Mouse (Mus musculus) forebrain, embryonic 15.5 days (tissue): ENCODE data around the gene Sap30l. TPM values are rescaled to one million over a fixed set of nuclear protein-coding genes. Genes with fewer than 3 reads are reported as not detected.
"Not testable (repeated sequence)": the region's sequence is repeated elsewhere in the genome, so short reads cannot be mapped to it uniquely, and the experiment has no call there.

Experiments
- ATAC-seq: fragments of 200-750 bp; cut with Nextera tagmentation; replicated peaks from 2 replicates; pipeline ENCODE4 v1.8.0; 2017; ENCODE audit warnings: mild to moderate bottlenecking, moderate TSS enrichment, moderate library complexity
- H3K27ac ChIP-seq: fragments of 300-500 bp; sonication (generic); replicated peaks from 2 replicates; pipeline ENCODE4 v1.5.1; 2015; ENCODE audit warnings: mild to moderate bottlenecking, inconsistent platforms
- H3K27me3 ChIP-seq: fragments of 300-500 bp; sonication (generic); 2 replicates; pipeline ENCODE4 v1.6.1; 2015; ENCODE audit warnings: inconsistent platforms
- H3K36me3 ChIP-seq: fragments of 300-500 bp; sonication (generic); 2 replicates; pipeline ENCODE4 v1.6.1; 2015; ENCODE audit warnings: mild to moderate bottlenecking, inconsistent platforms
- H3K4me1 ChIP-seq: fragments of 300-500 bp; sonication (generic); 2 replicates; pipeline ENCODE4 v1.6.1; 2015; ENCODE audit warnings: inconsistent platforms
- H3K4me2 ChIP-seq: fragments of 300-500 bp; sonication (generic); replicated peaks from 2 replicates; pipeline ENCODE4 v1.6.1; 2015; ENCODE audit warnings: mild to moderate bottlenecking, inconsistent platforms
- H3K4me3 ChIP-seq: fragments of 300-500 bp; sonication (generic); 2 replicates; pipeline ENCODE4 v1.5.1; 2015; ENCODE audit warnings: mild to moderate bottlenecking, inconsistent platforms
- H3K9ac ChIP-seq: fragments of 300-500 bp; sonication (generic); replicated peaks from 2 replicates; pipeline ENCODE4 v1.6.1; 2015; ENCODE audit warnings: mild to moderate bottlenecking, inconsistent platforms
- H3K9me3 ChIP-seq: fragments of 300-500 bp; sonication (generic); 2 replicates; pipeline ENCODE4 v1.6.1; 2016; ENCODE audit warnings: inconsistent platforms
- WGBS: fragments of 180-500 bp; shearing (Covaris S2); methylation state at CpG from one replicate; pipeline ENCODE4 v1.1.7; 2015; ENCODE audit warnings: mixed read lengths; 5-methylcytosine and 5-hydroxymethylcytosine counted together
- polyA plus RNA-seq: library from polyadenylated mRNA; unstranded; fragments of >200 nt; fragmentation: Nextera tagmentation; extraction: Ambion mirVana; gene quantifications from 2 replicates; pipeline ENCODE4 v1.2.1, GENCODE M21; 2015

Gene Sap30l
- polyA plus RNA-seq, 1 experiment from 2014 or later, result 11.8 TPM

DNA sequence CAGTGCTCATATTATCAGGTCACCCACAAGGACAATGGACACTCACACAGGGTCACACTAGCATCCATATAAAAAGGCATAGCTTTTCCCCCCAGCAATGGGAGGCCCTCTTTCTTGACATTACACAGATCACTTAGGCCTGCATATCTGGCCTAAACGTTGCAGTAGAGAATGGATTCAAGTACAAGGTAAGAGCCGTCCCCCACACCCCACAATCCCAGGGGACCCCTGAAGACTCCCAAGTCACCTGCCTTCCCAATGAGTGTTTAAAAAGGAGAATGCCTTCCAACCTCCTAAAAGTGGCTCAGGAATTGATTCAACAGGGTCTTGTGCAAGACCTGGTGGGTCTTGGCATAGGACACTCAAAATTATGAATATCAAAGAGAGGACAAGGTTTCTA is 33.9 kb downstream of the Sap30l start:
- H3K36me3 ChIP-seq, result no peaks in the 10 kb centered on the region
- peaks cover 94% of the 10 kb centered on the region for H3K27me3 ChIP-seq
- H3K9ac ChIP-seq, result no peak overlapping the region
- peaks cover 5% of the 10 kb centered on the region; the same call in 1 of the 2 replicates for H3K4me1 ChIP-seq
- H3K4me3 ChIP-seq, result no peak overlapping the region
- H3K27ac ChIP-seq, result no peak overlapping the region
- no peak overlapping the region for H3K4me2 ChIP-seq
- H3K9me3 ChIP-seq, result no peaks in the 10 kb centered on the region
- WGBS, result 18% methylated on average over 2 of the region's 2 CpGs
- no peak for ATAC-seq

DNA sequence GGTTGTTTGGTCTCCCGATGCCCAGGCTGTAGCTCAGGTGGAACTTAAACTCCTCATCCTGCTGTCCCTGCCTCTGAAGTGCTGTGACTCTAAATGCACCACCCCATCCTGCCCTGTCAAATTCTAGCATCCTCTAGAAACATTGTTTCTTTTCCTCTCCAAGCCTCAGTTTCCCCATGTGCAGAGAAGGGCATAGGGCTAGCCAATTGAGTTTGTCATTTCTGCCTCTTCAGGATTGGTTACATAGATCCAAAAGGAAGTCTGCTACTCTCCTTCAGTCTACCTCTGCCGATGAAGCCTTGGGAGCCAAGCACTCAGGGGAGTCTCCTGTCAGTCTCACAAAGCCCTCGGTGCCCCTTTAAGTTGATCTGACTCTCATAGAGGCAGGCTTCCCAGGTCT is 34.5 kb downstream of the Sap30l start:
- H3K9me3 ChIP-seq, result no peaks in the 10 kb centered on the region
- H3K27ac ChIP-seq, result no peak overlapping the region
- no peak overlapping the region for H3K4me3 ChIP-seq
- no peaks in the 10 kb centered on the region for H3K36me3 ChIP-seq
- WGBS, result 13% methylated on average over 3 of the region's 3 CpGs
- H3K4me1 ChIP-seq, result peaks cover 6% of the 10 kb centered on the region; the same call in 1 of the 2 replicates
- ATAC-seq, result no peak
- H3K4me2 ChIP-seq, result no peak overlapping the region
- no peak overlapping the region for H3K9ac ChIP-seq
- peaks cover 94% of the 10 kb centered on the region for H3K27me3 ChIP-seq

DNA sequence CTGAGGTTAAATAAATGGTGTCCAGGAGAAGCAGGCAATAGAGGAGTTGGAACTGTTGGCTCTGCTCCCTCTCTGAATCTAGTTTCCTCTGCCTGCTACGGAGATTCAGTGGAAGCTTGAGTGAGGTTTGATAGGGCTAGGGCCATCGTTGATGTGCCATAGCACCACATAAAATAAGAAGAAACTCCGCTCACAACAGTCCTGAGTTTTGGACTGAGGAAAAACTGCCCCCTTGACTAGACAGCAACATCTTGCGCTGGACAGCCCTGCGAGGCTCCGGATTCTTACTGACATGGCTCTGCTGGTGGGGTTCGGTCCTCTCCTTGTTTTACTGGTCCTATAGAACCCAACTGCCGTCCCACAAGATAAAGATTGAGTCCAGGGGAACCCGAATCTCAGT is 35.0 kb downstream of the Sap30l start:
- Histone ChIP-seq H3K4me3 (no peak overlapping the region), H3K27ac (no peak overlapping the region), H3K9me3 (no peaks in the 10 kb centered on the region), H3K4me2 (no peak overlapping the region), H3K36me3 (no peaks in the 10 kb centered on the region), H3K9ac (no peak overlapping the region), H3K27me3 (peaks cover 94% of the 10 kb centered on the region), H3K4me1 (peaks cover 11% of the 10 kb centered on the region; the same call in 1 of the 2 replicates)
- no peak for ATAC-seq
- 5% methylated on average over 9 of the region's 9 CpGs for WGBS

DNA sequence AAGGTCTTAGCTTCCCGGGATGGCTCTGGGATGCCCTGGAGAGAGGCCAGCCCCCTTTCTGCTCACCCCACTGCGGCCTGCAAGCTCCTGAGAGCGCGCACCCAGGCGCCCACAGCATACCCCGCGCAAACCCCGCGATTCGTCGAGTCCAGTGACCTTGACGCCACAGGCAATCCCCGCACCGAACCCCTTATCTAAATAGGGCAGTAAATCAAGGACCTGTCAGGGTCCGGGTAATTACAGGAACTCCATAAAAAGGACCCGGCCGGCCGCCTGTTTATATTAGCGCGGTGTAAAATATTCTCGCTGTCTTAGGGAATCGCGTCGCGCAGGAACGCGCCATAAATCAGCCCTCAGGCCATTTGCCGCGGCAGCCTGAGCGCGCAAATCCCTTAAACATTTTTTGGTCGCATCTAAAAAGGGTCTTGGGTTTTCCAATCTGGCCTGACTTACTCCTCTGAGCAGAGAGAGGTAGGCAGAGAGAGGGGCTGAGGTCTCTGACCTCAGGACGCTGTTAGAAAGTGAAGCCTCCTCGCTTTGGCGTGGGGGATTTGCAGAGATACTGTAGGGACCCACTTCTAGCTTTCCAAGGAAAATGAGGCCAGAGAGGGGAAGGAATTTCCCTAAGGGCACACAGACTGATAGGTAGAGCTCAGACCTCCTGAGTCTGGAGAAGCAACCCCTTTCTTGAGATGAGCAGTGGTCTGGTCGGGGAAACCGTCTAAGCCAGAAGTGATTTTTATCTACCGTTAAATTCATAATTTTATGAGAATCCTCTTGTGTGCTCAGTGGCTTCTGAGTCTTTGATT is 35.6 kb downstream of the Sap30l start:
- no peak for ATAC-seq
- Histone ChIP-seq H3K27me3 (peaks cover 94% of the 10 kb centered on the region), H3K36me3 (no peaks in the 10 kb centered on the region), H3K9me3 (no peaks in the 10 kb centered on the region), H3K4me2 (no peak overlapping the region), H3K4me1 (peaks cover 11% of the 10 kb centered on the region; the same call in 1 of the 2 replicates), H3K4me3 (no peak overlapping the region), H3K27ac (no peak overlapping the region), H3K9ac (no peak overlapping the region)
- under 1% methylated on average over 38 of the region's 38 CpGs for WGBS

DNA sequence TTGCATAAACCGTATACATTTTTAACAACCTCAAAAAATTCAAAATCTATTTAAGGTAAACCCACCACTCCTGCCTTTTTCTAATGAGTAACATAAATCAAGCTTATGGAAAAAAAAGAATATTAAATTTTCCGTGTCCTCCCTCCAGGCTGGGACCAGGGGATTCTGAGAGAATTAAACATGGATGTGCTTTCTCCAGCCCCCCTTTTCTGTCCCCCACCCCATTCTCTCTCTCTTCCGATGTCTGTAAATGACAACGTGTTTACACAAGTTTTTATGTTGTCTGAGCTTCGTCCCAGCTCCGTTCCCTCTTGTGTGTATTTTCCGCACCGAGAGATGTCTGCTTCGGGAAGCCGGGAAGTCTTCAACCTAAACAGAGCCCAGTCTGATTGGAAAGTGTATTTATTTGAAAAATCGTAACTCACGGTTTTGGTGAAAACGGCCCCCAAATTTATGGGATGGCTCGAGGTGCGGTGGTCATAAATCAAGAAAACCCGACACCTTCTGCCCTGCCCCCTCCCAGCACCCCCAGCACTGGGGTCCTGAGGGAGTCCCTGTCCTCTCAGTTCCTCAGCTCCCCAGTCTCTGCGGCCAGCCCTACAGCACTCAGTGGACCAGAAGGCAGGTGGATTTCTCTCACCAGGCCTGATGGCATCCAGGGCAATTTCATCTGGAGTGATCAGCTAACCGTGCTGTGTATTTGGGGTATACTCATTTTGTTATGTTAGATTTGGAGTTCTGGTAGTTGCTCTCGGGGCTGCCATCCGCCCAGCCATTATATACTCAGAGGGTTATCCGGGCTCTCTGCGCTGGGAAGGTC is 36.6 kb downstream of the Sap30l start:
- H3K9me3 ChIP-seq, result no peaks in the 10 kb centered on the region
- H3K27me3 ChIP-seq, result peaks cover 88% of the 10 kb centered on the region
- WGBS, result 7% methylated on average over 22 of the region's 22 CpGs
- H3K4me2 ChIP-seq, result no peak overlapping the region
- H3K4me3 ChIP-seq, result no peak overlapping the region
- no peak overlapping the region for H3K9ac ChIP-seq
- H3K4me1 ChIP-seq, result peaks cover 11% of the 10 kb centered on the region; the same call in 1 of the 2 replicates
- ATAC-seq, result no peak
- H3K36me3 ChIP-seq, result no peaks in the 10 kb centered on the region
- no peak overlapping the region for H3K27ac ChIP-seq

DNA sequence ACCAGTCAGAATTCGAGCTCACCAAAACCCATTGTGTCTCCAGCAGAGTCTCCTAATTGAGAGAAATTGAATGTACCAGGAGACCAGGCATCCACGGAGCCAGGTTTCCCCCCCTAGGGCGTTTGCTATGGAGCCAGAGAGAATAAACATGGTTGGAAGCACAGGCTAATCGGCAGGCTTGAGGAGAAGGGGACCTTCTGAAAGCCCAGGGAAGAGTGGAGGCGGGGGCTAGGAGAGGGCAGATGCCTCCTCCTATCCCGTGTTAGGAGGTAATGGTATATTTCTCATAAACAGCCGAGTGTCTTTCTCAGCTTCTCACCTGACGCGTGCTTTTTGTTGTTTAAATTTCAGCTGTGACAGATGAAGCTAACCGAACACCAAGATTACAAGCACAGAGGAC is 39.5 kb downstream of the Sap30l start:
- H3K27me3 ChIP-seq, result peaks cover 61% of the 10 kb centered on the region
- no peak overlapping the region for H3K9ac ChIP-seq
- WGBS, result 6% methylated on average over 10 of the region's 10 CpGs
- H3K4me2 ChIP-seq, result no peak overlapping the region
- H3K4me3 ChIP-seq, result no peak overlapping the region
- no peaks in the 10 kb centered on the region for H3K9me3 ChIP-seq
- no peaks in the 10 kb centered on the region for H3K36me3 ChIP-seq
- H3K27ac ChIP-seq, result no peak overlapping the region
- no peak for ATAC-seq
- peaks cover 11% of the 10 kb centered on the region; the same call in 1 of the 2 replicates for H3K4me1 ChIP-seq

DNA sequence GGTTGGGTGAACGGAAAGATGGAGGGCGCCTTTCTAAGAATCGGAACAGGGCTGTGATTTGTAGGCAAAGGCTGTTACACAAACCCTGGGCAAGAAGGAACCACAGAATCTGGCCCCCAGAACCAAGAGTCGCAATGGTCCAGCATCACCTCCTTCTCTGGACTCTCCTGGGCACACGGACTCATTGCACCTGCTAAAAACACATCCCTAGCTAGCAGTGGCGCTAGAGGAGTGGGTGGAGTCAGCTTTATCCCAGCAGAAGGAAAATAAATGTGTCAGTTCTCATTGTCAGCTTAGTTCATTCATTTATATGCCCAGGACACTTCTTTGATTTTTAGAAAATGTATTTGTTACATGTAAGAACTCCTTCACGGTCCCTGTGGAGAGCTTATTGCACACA is 40.0 kb downstream of the Sap30l start:
- no peak overlapping the region for H3K4me3 ChIP-seq
- H3K4me1 ChIP-seq, result peaks cover 11% of the 10 kb centered on the region; the same call in 1 of the 2 replicates
- 19% methylated on average over 7 of the region's 7 CpGs for WGBS
- H3K9ac ChIP-seq, result no peak overlapping the region
- H3K27ac ChIP-seq, result no peak overlapping the region
- no peaks in the 10 kb centered on the region for H3K9me3 ChIP-seq
- H3K36me3 ChIP-seq, result no peaks in the 10 kb centered on the region
- no peak for ATAC-seq
- H3K4me2 ChIP-seq, result no peak overlapping the region
- peaks cover 57% of the 10 kb centered on the region for H3K27me3 ChIP-seq

DNA sequence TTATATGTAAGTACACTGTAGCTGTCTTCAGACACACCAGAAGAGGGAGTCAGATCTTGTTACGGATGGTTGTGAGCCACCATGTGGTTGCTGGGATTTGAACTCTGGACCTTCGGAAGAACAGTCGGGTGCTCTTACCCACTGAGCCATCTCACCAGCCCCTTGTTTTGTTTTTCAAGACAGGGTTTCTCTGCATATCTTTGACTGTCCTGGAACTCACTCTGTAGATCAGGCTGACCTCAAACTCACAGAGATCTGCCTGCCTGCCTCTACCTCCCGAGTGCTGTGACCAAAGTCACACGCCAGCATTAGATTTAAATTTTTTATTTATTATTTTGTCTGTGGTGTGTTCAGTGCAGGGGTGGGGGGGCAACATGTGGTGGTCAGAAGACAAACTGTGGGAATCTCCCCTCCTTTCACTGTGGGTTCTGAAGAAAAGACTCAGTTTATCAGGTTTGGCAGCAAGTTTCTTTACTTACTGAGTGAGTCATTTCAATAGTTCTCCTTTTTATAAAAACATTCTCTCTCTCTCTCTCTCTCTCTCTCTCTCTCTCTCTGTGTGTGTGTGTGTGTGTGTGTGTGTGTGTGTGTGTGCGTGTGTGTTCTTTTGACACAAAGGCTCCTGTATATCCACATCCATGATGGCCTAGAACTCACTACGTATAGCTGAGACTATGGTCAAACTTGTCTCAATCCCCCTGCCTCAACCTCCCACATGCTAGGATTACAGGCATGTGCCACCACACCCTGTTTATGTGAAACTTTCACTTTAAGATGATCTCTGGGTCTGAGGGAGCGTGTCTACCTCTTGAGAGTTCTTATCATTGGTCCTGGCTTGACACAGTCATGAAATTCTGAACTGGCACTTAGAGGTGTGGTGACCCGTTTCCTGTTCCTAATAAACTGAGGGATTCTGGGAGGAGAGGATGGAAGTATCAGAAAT is 45.3 kb downstream of the Sap30l start:
- H3K27ac ChIP-seq, H3K9ac ChIP-seq, H3K4me3 ChIP-seq, H3K4me1 ChIP-seq, ATAC-seq, H3K36me3 ChIP-seq, H3K9me3 ChIP-seq, H3K4me2 ChIP-seq, H3K27me3 ChIP-seq: not testable (repeated sequence)
- 81% methylated on average over 9 of the region's 9 CpGs for WGBS

DNA sequence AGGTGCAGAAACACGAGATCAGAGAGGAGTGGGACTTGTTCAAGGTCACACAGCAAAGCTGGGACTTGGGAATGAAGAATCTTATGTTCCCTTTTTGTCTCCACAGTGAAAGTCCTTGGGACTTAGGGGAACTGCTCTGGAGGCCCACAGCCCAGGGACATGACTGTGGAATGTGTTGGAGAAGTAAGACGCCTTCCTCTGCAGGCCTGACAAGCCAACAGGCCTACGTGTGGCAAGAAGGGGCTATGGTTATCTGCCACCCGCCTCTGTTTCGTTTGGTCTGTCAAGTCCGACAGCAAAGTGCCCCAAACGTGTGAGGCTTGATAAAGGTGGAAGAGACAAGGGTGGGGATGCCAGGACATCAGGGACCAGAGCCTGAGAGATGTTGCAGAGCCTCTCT is 46.0 kb downstream of the Sap30l start:
- WGBS, result 74% methylated on average over 7 of the region's 7 CpGs
- Histone ChIP-seq H3K9ac (no peak overlapping the region), H3K4me1 (no peaks in the 10 kb centered on the region), H3K4me2 (no peak overlapping the region), H3K27me3 (peaks cover under 1% of the 10 kb centered on the region; the same call in 1 of the 2 replicates), H3K9me3 (no peaks in the 10 kb centered on the region), H3K36me3 (no peaks in the 10 kb centered on the region), H3K4me3 (no peak overlapping the region), H3K27ac (no peak overlapping the region)
- ATAC-seq, result no peak

DNA sequence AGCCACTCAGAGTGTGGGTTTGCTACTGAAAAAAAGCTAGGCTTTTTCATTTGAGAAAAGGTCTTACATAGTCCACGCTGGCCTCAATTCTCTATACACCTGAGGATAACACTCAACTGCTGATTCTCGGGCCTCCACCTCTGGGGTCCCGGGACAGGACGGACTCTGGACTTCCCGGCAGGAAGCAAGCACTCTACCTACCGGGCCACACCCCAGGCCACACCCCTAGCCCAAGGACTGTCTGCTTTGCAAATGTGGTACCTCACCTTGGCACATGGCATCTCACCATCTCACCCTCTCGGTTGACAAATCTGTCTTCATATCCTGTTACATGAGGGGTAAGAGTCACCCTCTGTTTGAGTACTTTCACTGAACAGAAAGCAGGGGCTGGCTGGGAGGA is 48.9 kb downstream of the Sap30l start:
- Histone ChIP-seq H3K4me1 (no peaks in the 10 kb centered on the region), H3K9me3 (no peaks in the 10 kb centered on the region), H3K36me3 (no peaks in the 10 kb centered on the region), H3K4me3 (no peak overlapping the region), H3K4me2 (no peak overlapping the region), H3K27ac (no peak overlapping the region), H3K27me3 (no peaks in the 10 kb centered on the region), H3K9ac (no peak overlapping the region)
- WGBS, result 69% methylated on average over 7 of the region's 7 CpGs
- no peak for ATAC-seq

DNA sequence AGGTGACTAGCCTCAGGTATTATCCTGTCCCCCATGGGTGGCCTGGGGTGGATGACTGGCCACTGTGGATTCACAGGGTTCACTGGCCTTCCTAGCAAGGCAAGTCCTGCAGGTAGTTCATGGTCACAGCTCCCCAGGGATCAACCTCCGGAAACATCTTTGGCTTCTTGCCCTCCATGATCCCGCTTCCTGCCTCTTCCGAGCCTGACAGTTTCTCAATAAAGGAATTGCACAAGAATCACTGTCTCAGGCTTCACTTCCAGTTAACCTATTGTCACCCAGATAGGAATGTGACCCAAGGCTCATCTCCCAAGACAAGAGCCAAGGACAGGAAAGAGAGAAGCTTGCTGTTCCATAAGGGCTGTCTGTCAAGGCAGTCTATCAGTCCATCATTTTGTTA is 49.5 kb downstream of the Sap30l start:
- no peak for ATAC-seq
- no peak overlapping the region for H3K4me3 ChIP-seq
- no peaks in the 10 kb centered on the region for H3K27me3 ChIP-seq
- no peak overlapping the region for H3K9ac ChIP-seq
- 58% methylated on average over 3 of the region's 3 CpGs for WGBS
- H3K4me2 ChIP-seq, result no peak overlapping the region
- no peaks in the 10 kb centered on the region for H3K9me3 ChIP-seq
- H3K36me3 ChIP-seq, result no peaks in the 10 kb centered on the region
- H3K4me1 ChIP-seq, result no peaks in the 10 kb centered on the region
- no peak overlapping the region for H3K27ac ChIP-seq
